Mouse (Mus musculus): ENCODE measurements around the gene Setd5. TPM values are rescaled to one million over a fixed set of nuclear protein-coding genes. Genes with fewer than 3 reads are reported as not detected.

The Setd5 gene
- polyA plus RNA-seq (2015; fragmentation: Nextera tagmentation; extraction: Ambion mirVana): 81.1 and 84.7 TPM in 2 replicates

DNA sequence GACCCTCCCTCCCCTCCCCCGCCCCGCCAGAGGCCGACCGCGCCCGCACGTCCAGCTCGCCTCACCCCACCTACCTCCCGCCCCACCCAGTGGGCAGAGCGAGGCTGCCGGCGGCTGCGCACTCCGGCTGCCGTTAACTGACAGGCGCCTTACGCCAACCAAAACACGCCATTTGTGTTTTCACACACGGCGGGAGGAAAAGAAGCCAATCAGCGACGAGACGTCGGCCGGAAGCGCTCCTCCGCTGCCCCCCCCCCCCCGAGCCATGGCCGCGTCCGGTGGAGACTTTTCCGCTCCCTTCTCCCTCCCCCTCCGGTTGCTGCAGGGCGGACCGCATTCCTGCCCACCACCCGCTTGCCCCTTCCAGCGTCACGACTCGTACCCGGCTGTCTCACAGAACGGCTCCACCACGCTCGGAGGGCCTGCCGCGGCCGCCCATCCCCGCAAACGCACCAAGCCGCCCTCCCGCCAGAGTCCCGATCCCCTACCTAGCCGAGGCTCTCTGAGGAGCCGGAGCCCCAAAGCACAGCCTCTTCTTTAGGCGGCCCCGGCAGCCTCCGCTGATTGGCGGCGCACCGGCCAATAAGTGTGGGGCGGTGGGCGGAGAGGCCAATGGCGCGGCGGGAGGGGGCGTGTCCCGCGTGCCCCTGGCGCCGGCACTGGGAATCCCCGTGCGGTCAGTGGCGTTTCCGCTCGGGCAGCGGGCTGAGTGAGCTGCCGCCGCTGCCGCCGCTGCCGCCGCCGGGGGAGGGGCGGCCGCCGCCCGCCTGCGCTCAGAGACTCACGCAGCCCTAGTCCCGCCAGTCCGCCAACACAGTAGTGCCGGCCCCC lies at the start of gene Setd5:
Gene Setd5, plus strand, starts transcription at position 680 of the 831 bp plus-strand sequence.
- peak within 1 kb of the TSS; percentile 100 for H3K27ac ChIP-seq (replicated peaks)
- peaks cover 30% of the 10 kb centered on the region for H3K4me1 ChIP-seq
- H3K27me3 ChIP-seq: no peaks in the 10 kb centered on the region
- peak within 1 kb of the TSS; percentile 94 for H3K9ac ChIP-seq
- H3K4me3 ChIP-seq (replicated peaks): peak within 1 kb of the TSS; percentile 83
- H3K4me2 ChIP-seq (replicated peaks): peak within 1 kb of the TSS; percentile 74
- under 1% methylated on average over 71 of the region's 91 CpGs for WGBS
- no peaks in the 10 kb centered on the region for H3K36me3 ChIP-seq
- ATAC-seq (ENCODE audit: insufficient number of reproducible peaks, low FRiP score, low TSS enrichment, low read depth): peak; percentile 92
- no peaks in the 10 kb centered on the region for H3K9me3 ChIP-seq (replicated peaks)

DNA sequence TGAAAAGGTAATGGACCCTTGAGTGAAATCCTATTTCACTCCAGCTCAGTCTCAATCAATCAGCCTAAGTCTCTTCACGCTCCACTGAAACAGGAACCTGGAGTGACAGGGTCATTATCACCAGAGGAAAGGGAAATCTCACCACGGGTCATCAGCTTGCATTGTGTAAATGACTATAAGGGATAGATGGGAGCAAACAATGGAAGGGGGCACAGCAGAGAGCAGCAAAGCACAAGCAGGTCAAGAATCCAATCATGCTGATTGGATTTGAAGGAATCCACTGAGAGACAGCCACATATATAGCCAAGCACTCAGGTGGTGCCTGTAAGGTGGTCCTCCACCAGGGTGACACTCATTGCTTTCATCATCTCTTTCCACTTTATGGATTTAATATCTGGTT lies 49.7 kb upstream of the Setd5 start:
- no peak overlapping the region for H3K4me2 ChIP-seq (replicated peaks)
- H3K4me3 ChIP-seq (replicated peaks): no peak overlapping the region
- 53% methylated on average over 2 of the region's 2 CpGs for WGBS
- H3K36me3 ChIP-seq: no peaks in the 10 kb centered on the region
- H3K9ac ChIP-seq: no peak overlapping the region
- H3K9me3 ChIP-seq (replicated peaks): no peaks in the 10 kb centered on the region
- H3K4me1 ChIP-seq: peaks cover 5% of the 10 kb centered on the region; the same call in 1 of the 2 replicates
- ATAC-seq (ENCODE audit: insufficient number of reproducible peaks, low FRiP score, low TSS enrichment, low read depth): no peak
- H3K27me3 ChIP-seq: no peaks in the 10 kb centered on the region
- H3K27ac ChIP-seq (replicated peaks): no peak overlapping the region

DNA sequence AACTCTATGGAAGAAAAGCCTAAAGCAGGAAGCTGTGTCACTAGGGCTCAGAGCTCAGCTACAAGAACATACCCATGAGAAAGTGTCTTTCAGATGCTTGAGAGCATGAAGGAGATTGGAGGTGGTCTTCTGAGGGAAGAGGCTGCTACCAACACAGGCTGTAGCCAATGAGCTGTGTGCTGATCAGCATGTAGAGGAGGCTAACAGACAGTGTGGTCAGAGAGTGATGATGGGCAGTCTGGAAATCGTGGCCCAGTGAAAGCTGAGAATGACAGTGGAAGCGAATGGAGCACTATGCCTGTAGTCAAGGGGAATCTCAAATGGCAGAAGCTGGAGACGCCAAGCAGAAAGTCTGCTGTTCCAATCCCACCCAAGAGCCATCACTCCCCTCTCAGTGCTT lies 48.2 kb upstream of the Setd5 start:
- Histone ChIP-seq H3K27ac (replicated peaks) (no peak overlapping the region), H3K4me1 (peaks cover 10% of the 10 kb centered on the region; the same call in 1 of the 2 replicates), H3K9me3 (replicated peaks) (no peaks in the 10 kb centered on the region), H3K4me3 (replicated peaks) (no peak overlapping the region), H3K9ac (no peak overlapping the region), H3K27me3 (no peaks in the 10 kb centered on the region), H3K4me2 (replicated peaks) (no peak overlapping the region), H3K36me3 (no peaks in the 10 kb centered on the region)
- WGBS: 62% methylated on average over 3 of the region's 3 CpGs
- ATAC-seq (ENCODE audit: insufficient number of reproducible peaks, low FRiP score, low TSS enrichment, low read depth): no peak

DNA sequence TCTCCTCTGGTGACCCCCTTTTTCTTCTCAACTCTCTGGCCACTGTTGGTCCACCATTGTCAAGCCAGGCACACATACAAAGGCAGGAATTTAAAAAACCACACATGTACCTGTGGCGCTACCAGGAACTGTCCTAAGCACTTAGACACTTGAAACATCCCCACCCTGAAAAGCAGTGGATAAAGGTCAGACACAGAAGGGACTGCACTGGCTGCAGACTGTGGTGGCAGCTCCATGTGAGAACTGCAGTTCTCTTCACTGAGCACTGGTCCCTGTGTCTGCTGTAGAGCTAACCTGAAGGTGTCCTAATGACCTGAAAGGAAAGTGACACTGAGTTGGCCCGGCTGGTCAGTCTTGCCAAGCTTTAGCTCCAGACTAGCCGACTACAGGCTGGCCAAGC lies 46.6 kb upstream of the Setd5 start:
- no peak for ATAC-seq (ENCODE audit: insufficient number of reproducible peaks, low FRiP score, low TSS enrichment, low read depth)
- peak overlapping the region; percentile 79 for H3K27ac ChIP-seq (replicated peaks)
- H3K4me2 ChIP-seq (replicated peaks): no peak overlapping the region
- H3K9me3 ChIP-seq (replicated peaks): no peaks in the 10 kb centered on the region
- H3K36me3 ChIP-seq: no peaks in the 10 kb centered on the region
- peaks cover 12% of the 10 kb centered on the region; the same call in 1 of the 2 replicates for H3K4me1 ChIP-seq
- H3K27me3 ChIP-seq: no peaks in the 10 kb centered on the region
- WGBS: 80% methylated on average over 3 of the region's 3 CpGs
- H3K4me3 ChIP-seq (replicated peaks): no peak overlapping the region
- H3K9ac ChIP-seq: no peak overlapping the region

DNA sequence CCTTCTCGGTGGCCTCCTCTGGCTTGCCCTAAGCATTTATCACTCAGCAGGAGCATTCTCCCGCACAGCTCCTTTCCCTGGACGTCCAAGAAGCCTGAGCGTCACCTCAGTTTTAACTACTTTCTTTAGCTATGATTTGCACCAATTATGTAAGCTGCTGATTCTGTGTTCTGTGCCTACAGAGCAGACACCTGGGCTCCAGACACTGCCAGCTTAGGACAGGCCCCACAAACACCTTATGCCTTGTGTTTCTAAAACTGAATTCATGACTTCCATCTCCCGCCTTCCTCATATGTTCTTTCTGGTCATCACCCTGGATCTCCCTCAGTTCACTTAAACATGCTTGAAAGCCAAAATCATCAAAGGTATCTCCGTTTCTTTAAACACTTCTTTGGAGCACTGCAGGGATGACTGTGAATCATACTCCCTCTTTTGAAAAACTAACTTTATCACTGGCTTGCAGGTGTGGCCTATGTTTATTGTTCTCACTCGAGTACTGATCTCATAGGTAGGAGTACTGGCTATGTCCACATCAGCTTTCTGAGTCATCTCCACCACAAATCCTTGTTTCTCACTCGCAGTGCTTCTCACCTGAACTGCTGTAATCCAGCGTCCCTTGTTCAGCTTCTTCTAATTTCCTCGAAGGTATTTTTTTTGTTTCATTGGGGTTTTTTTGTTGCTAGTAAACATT lies 46.0 kb upstream of the Setd5 start:
- H3K4me1 ChIP-seq: peaks cover 12% of the 10 kb centered on the region; the same call in 1 of the 2 replicates
- H3K27me3 ChIP-seq: no peaks in the 10 kb centered on the region
- no peaks in the 10 kb centered on the region for H3K36me3 ChIP-seq
- H3K4me3 ChIP-seq (replicated peaks): no peak overlapping the region
- H3K27ac ChIP-seq (replicated peaks): peak overlapping the region; percentile 79
- H3K4me2 ChIP-seq (replicated peaks): no peak overlapping the region
- no peak overlapping the region for H3K9ac ChIP-seq
- 64% methylated on average over 10 of the region's 10 CpGs for whole genome bisulfite sequencing
- no peaks in the 10 kb centered on the region for H3K9me3 ChIP-seq (replicated peaks)
- no peak for ATAC-seq (ENCODE audit: insufficient number of reproducible peaks, low FRiP score, low TSS enrichment, low read depth)

DNA sequence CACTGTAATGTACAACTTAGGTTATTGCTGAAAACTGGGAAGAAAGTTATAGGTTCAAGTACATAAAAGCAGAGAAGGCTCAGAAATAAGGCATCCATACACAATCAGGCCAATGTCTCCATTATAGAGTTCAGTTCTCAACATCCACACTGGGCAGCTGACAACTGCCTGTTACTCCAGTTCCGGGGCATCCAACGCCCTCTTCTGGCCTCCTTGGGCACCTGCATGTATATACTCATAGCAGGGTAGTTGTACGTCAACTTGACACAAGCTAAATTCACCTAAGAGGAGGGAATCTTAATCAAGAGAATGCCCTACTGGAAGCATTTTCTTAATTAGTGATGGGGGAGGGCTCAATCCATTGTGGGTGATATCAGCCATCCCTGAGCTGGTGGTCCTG lies 45.0 kb upstream of the Setd5 start:
- H3K36me3 ChIP-seq: no peaks in the 10 kb centered on the region
- 59% methylated on average over 3 of the region's 3 CpGs for WGBS
- no peak for ATAC-seq (ENCODE audit: insufficient number of reproducible peaks, low FRiP score, low TSS enrichment, low read depth)
- no peak overlapping the region for H3K9ac ChIP-seq
- H3K4me1 ChIP-seq: peaks cover 12% of the 10 kb centered on the region; the same call in 1 of the 2 replicates
- H3K27me3 ChIP-seq: no peaks in the 10 kb centered on the region
- H3K4me3 ChIP-seq (replicated peaks): no peak overlapping the region
- H3K9me3 ChIP-seq (replicated peaks): no peaks in the 10 kb centered on the region
- H3K4me2 ChIP-seq (replicated peaks): no peak overlapping the region
- H3K27ac ChIP-seq (replicated peaks): peak overlapping the region; percentile 79

DNA sequence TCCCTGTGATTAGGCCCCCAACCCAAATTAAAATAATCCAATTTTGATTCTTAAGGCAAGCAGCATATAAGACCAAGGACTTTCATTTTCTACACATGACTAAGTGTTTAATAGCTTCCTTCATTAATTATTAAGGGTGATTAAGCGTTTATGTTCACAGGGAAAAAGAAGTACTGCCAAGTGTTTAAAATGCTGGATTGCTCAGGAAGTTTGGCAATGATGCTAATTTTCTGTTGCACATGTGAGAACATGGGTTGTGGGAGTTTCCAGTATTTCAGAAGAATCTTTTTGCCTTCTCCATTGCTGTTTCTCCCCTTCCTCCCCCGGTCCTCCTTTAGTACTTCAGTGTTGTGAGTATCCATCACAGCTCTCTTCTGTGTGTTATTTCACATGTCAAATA lies 44.0 kb upstream of the Setd5 start:
- Histone ChIP-seq H3K27me3 (no peaks in the 10 kb centered on the region), H3K4me3 (replicated peaks) (no peak overlapping the region), H3K9ac (no peak overlapping the region), H3K4me1 (peaks cover 16% of the 10 kb centered on the region), H3K36me3 (no peaks in the 10 kb centered on the region), H3K9me3 (replicated peaks) (no peaks in the 10 kb centered on the region), H3K4me2 (replicated peaks) (no peak overlapping the region), H3K27ac (replicated peaks) (peak overlapping the region; percentile 65; the same call in 1 of the 2 replicates)
- WGBS: 63% methylated on average over 2 of the region's 2 CpGs
- ATAC-seq (ENCODE audit: insufficient number of reproducible peaks, low FRiP score, low TSS enrichment, low read depth): no peak

DNA sequence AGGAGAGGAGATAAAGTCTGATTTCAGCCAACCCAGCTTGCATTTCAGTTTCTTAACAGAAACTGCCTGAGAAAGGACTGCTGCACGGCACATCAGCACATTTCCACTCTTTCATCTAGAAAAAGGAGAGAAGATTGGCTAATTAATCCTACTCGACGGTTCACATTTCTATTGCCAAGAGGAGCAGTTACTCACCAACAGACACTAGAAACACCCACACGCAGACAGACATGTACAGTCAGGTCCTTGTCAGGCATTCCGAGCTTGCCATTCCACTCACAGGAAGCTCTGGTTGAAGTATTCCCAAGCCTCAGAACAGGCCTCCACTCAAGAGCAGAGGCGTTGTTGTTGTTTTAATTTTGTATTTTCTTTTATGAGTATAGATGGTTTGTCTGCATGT lies 42.7 kb upstream of the Setd5 start:
- peak overlapping the region; percentile 65 for H3K27ac ChIP-seq (replicated peaks)
- H3K27me3 ChIP-seq: no peaks in the 10 kb centered on the region
- peaks cover 23% of the 10 kb centered on the region for H3K4me1 ChIP-seq
- 64% methylated on average over 6 of the region's 6 CpGs for WGBS
- no peak overlapping the region for H3K4me2 ChIP-seq (replicated peaks)
- H3K36me3 ChIP-seq: no peaks in the 10 kb centered on the region
- ATAC-seq (ENCODE audit: insufficient number of reproducible peaks, low FRiP score, low TSS enrichment, low read depth): no peak
- H3K9me3 ChIP-seq (replicated peaks): no peaks in the 10 kb centered on the region
- no peak overlapping the region for H3K9ac ChIP-seq
- H3K4me3 ChIP-seq (replicated peaks): no peak overlapping the region

DNA sequence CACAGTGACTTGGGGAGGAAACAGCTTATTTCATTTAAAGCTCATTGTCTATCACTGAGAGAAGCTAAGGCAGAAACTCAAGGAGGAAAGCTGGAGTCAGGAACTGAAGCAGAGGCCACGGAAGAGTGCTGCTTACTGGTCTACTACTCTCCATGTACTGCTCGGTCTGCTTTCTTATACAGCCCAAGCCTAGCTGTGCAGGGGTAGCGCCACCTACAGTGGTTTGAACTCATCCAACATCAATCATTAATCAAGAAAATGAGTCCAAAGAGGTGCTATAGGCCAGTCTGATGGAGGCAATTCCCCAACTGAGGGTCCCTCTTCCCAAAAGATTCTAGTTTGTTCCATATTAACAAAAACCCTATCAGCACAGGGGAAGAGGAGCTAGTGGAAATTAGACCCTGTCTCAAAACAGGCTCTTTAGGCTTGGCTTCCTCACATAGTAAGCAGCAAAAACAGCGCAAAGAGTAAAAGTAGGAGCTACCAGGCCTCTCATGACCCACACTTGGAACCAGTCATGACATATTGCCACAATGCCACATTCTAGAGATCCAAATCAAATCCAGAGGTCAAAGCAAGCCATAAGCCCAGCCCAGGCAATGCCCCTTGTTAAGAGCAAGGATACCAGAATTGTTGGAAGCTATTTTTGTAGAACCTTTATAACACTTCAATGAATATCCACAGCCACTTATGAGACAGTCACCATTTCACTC lies 40.5 kb upstream of the Setd5 start:
- peaks cover 18% of the 10 kb centered on the region for H3K4me1 ChIP-seq
- no peaks in the 10 kb centered on the region for H3K36me3 ChIP-seq
- no peak overlapping the region for H3K9ac ChIP-seq
- WGBS: 60% methylated on average over 4 of the region's 4 CpGs
- no peak overlapping the region for H3K4me2 ChIP-seq (replicated peaks)
- no peaks in the 10 kb centered on the region for H3K9me3 ChIP-seq (replicated peaks)
- no peak for ATAC-seq (ENCODE audit: insufficient number of reproducible peaks, low FRiP score, low TSS enrichment, low read depth)
- no peaks in the 10 kb centered on the region for H3K27me3 ChIP-seq
- H3K4me3 ChIP-seq (replicated peaks): no peak overlapping the region
- peak overlapping the region; percentile 79 for H3K27ac ChIP-seq (replicated peaks)

DNA sequence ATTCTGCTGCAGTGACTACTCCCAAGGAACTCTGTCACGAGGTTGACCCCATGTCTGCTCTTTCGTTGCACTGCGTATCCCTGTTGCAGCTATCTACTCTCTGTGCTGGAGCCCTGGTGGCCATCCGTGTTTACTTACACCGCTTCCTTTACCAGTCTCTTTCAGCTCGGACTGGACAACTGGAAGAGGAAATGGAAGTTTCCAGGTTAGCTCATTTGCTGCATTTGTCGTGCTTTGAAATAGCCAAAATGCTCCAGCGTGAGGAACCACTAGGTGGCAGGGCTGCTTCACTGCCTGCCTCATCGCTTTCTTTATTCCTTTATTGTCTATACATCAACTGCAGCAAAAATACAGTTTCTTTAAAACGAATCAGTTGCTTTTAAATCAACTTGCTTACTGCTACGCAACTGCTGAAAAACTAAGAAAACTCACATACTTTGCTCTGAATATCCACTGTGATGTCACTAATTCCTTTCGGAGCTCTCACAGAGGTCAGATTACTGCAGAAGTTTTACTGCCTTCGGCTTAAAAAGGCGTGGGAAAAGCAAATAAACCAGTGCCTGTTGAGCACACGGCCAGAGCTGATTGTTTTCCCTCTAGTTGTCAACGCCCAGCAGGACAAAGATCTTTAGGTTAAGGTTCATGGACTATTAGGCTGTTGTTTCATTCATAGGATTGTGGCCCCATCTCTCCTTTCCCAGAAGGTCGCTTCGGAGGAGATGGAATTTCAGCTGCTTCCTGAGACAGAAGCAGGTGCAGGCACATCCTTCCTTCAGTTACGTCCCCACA lies 39.0 kb upstream of the Setd5 start:
- Histone ChIP-seq H3K4me2 (replicated peaks) (peak overlapping the region; percentile 41), H3K36me3 (no peaks in the 10 kb centered on the region), H3K9ac (peak overlapping the region; percentile 15; the same call in 1 of the 2 replicates), H3K27me3 (no peaks in the 10 kb centered on the region), H3K4me1 (peaks cover 18% of the 10 kb centered on the region), H3K4me3 (replicated peaks) (peak overlapping the region; percentile 21; the same call in 1 of the 2 replicates), H3K27ac (replicated peaks) (peak overlapping the region; percentile 59), H3K9me3 (replicated peaks) (no peaks in the 10 kb centered on the region)
- no peak; the same call in 1 of the 2 replicates for ATAC-seq (ENCODE audit: insufficient number of reproducible peaks, low FRiP score, low TSS enrichment, low read depth)
- WGBS: 11% methylated on average over 19 of the region's 19 CpGs
